Mouse (Mus musculus) lung, embryonic 14.5 days (tissue): ENCODE results near the gene Gm45808. TPM values are rescaled to one million over a fixed set of nuclear protein-coding genes. Genes with fewer than 3 reads are reported as not detected.
"Not testable (repeated sequence)": the region's sequence is repeated elsewhere in the genome, so short reads cannot be mapped to it uniquely, and the experiment has no call there.

ENCODE experiments used
- ATAC-seq: fragments of 200-750 bp; cut with Nextera tagmentation; 2 replicates; pipeline ENCODE4 v1.8.0; 2017; ENCODE audit warnings: mild to moderate bottlenecking, moderate TSS enrichment, moderate library complexity; ENCODE audit not compliant: insufficient read depth
- DNase-seq: peaks from one replicate; pipeline ENCODE4 v3.0.0-alpha.2; 2015
- H3K27ac ChIP-seq: fragments of 300-500 bp; sonication (generic); 2 replicates; pipeline ENCODE4 v1.5.1; 2014; ENCODE audit warnings: low read depth, mild to moderate bottlenecking, moderate library complexity
- H3K27me3 ChIP-seq: fragments of 300-500 bp; sonication (generic); 2 replicates; pipeline ENCODE4 v1.6.1; 2014; ENCODE audit warnings: low read length, control low read depth; ENCODE audit not compliant: insufficient read depth
- H3K36me3 ChIP-seq: fragments of 300-500 bp; sonication (generic); 2 replicates; pipeline ENCODE4 v1.6.1; 2014; ENCODE audit warnings: control low read depth; ENCODE audit not compliant: insufficient read depth
- H3K4me1 ChIP-seq: fragments of 300-500 bp; sonication (generic); 2 replicates; pipeline ENCODE4 v1.6.1; 2014; ENCODE audit warnings: antibody characterized with exemption, control low read depth; ENCODE audit not compliant: insufficient read depth
- H3K4me2 ChIP-seq: fragments of 300-500 bp; sonication (generic); 2 replicates; pipeline ENCODE4 v1.6.1; 2014; ENCODE audit warnings: mild to moderate bottlenecking
- H3K4me3 ChIP-seq: fragments of 300-500 bp; sonication (generic); 2 replicates; pipeline ENCODE4 v1.5.1; 2014; ENCODE audit warnings: low read depth, low read length
- H3K9ac ChIP-seq: fragments of 300-500 bp; sonication (generic); 2 replicates; pipeline ENCODE4 v1.6.1; 2014
- H3K9me3 ChIP-seq: fragments of 300-500 bp; sonication (generic); 2 replicates; pipeline ENCODE4 v1.6.1; 2016; ENCODE audit warnings: low read depth, low read length, control low read depth
- CTCF ChIP-seq: IDR thresholded peaks from 2 replicates; pipeline ENCODE4 v1.5.1; 2016; ENCODE audit warnings: antibody characterized with exemption, low read depth
- WGBS: fragments of 180-500 bp; shearing (Covaris S2); extraction: QIAGEN DNeasy Blood & Tissue Kit; methylation state at CpG from one replicate; pipeline ENCODE4 v1.1.7; 2014; 5-methylcytosine and 5-hydroxymethylcytosine counted together
- polyA plus RNA-seq: library from polyadenylated mRNA; unstranded; fragments of >200 nt; fragmentation: Nextera tagmentation; extraction: Ambion mirVana; gene quantifications from 2 replicates; pipeline ENCODE4 v1.2.1, GENCODE M21; 2014

Gene Gm45808
- polyA plus RNA-seq, 1 experiment from 2014 or later, result not detected

- peak; percentile 83 for TF ChIP-seq CTCF
- Histone ChIP-seq H3K9me3 (no peaks in the 10 kb centered on the region), H3K4me1 (no peaks in the 10 kb centered on the region), H3K9ac (no peak overlapping the region), H3K4me2 (no peak overlapping the region), H3K27me3 (no peaks in the 10 kb centered on the region), H3K27ac (no peak overlapping the region), H3K36me3 (no peaks in the 10 kb centered on the region), H3K4me3 (no peak overlapping the region)
- WGBS, result 8% methylated on average over 3 of the region's 3 CpGs
- ATAC-seq (no peak), DNase-seq (peak; percentile 96)
These were observed 15.7 kb downstream of the Gm45808 start for GRCm38 (mm10) chr7:45470869-45471268.

GRCm38 (mm10) chr7:45467090-45467670 is 19.4 kb downstream of the Gm45808 start:
- peak overlapping the region; percentile 94 for H3K4me2 ChIP-seq
- H3K36me3 ChIP-seq, result peaks cover 35% of the 10 kb centered on the region
- H3K4me1 ChIP-seq, result no peaks in the 10 kb centered on the region
- 27% methylated on average over 7 of the region's 7 CpGs for WGBS
- H3K27me3 ChIP-seq, result no peaks in the 10 kb centered on the region
- DNase-seq, result peak; percentile 76
- H3K9ac ChIP-seq, result peak overlapping the region; percentile 28; the same call in 1 of the 2 replicates
- no peaks in the 10 kb centered on the region for H3K9me3 ChIP-seq
- H3K27ac ChIP-seq, result peak overlapping the region; percentile 40; the same call in 1 of the 2 replicates
- TF ChIP-seq CTCF, result no peak
- peak; percentile 43; the same call in 1 of the 2 replicates for ATAC-seq
- H3K4me3 ChIP-seq, result peak overlapping the region; percentile 87

- ATAC-seq (peak; percentile 75), DNase-seq (peak; percentile 100)
- Histone ChIP-seq H3K9me3 (no peaks in the 10 kb centered on the region), H3K27me3 (no peaks in the 10 kb centered on the region), H3K4me1 (no peaks in the 10 kb centered on the region), H3K4me3 (peak within 1 kb of the TSS; percentile 87), H3K4me2 (peak within 1 kb of the TSS; percentile 94), H3K36me3 (peaks cover 41% of the 10 kb centered on the region), H3K9ac (peak within 1 kb of the TSS; percentile 80), H3K27ac (peak within 1 kb of the TSS; percentile 40)
- TF ChIP-seq CTCF, result 0 out of 2 replicates have a peak, but pooled peaks have one; percentile 5
- under 1% methylated on average over 58 of the region's 58 CpGs for WGBS
These were observed 20.1 kb downstream of the Gm45808 start, which contains the start of gene Bax for GRCm38 (mm10) chr7:45466283-45467089. Gene Bax (minus strand): TSS chr7:45466898.

GRCm38 (mm10) chr7:45465549-45465948 is 21.1 kb downstream of the Gm45808 start:
- no peak for ATAC-seq
- no peaks in the 10 kb centered on the region for H3K27me3 ChIP-seq
- peak overlapping the region; percentile 94 for H3K4me2 ChIP-seq
- 73% methylated on average over 9 of the region's 9 CpGs for WGBS
- H3K27ac ChIP-seq, result no peak overlapping the region
- peaks cover 6% of the 10 kb centered on the region for H3K4me1 ChIP-seq
- DNase-seq, result no peak
- peaks cover 43% of the 10 kb centered on the region for H3K36me3 ChIP-seq
- H3K9ac ChIP-seq, result peak overlapping the region; percentile 80
- no peak for TF ChIP-seq CTCF
- H3K4me3 ChIP-seq, result peak overlapping the region; percentile 87
- no peaks in the 10 kb centered on the region for H3K9me3 ChIP-seq

GRCm38 (mm10) chr7:45465112-45465511 is 21.5 kb downstream of the Gm45808 start:
- Histone ChIP-seq H3K4me3 (peak overlapping the region; percentile 87; the same call in 1 of the 2 replicates), H3K9me3 (no peaks in the 10 kb centered on the region), H3K27ac (no peak overlapping the region), H3K4me2 (peak overlapping the region; percentile 94), H3K9ac (no peak overlapping the region), H3K27me3 (no peaks in the 10 kb centered on the region), H3K36me3 (peaks cover 43% of the 10 kb centered on the region), H3K4me1 (peaks cover 10% of the 10 kb centered on the region)
- DNase-seq (no peak), ATAC-seq (no peak)
- 90% methylated on average over 12 of the region's 12 CpGs for WGBS
- no peak for TF ChIP-seq CTCF

- no peak for TF ChIP-seq CTCF
- Histone ChIP-seq H3K4me3 (no peak overlapping the region), H3K27ac (no peak overlapping the region)
These were observed 22.4 kb downstream of the Gm45808 start for GRCm38 (mm10) chr7:45463987-45464778.

GRCm38 (mm10) chr7:45462868-45463267 is 23.7 kb downstream of the Gm45808 start:
- ATAC-seq, DNase-seq, H3K9ac ChIP-seq, H3K9me3 ChIP-seq, H3K4me3 ChIP-seq, H3K4me2 ChIP-seq, H3K27me3 ChIP-seq, H3K27ac ChIP-seq: not testable (repeated sequence)
- H3K4me1 ChIP-seq, result peaks cover 18% of the 10 kb centered on the region
- 71% methylated on average over 4 of the region's 4 CpGs for WGBS
- peaks cover 51% of the 10 kb centered on the region for H3K36me3 ChIP-seq

More at GRCm38 (mm10) chr7:45463987-45464778, 22.4 kb downstream of the Gm45808 start:
- Histone ChIP-seq H3K4me2 (no peak overlapping the region), H3K4me1 (peaks cover 12% of the 10 kb centered on the region), H3K9me3 (no peaks in the 10 kb centered on the region), H3K36me3 (peaks cover 43% of the 10 kb centered on the region), H3K9ac (no peak overlapping the region), H3K27me3 (no peaks in the 10 kb centered on the region)
- DNase-seq (no peak), ATAC-seq (no peak)
- WGBS, result 90% methylated on average over 7 of the region's 7 CpGs
